Mouse (Mus musculus): ENCODE measurements around the gene A530032D15Rik.
"Not testable (repeated sequence)": the region's sequence is repeated elsewhere in the genome, so short reads cannot be mapped to it uniquely, and the experiment has no call there.

Gene A530032D15Rik

GRCm38 (mm10) chr1:85109753-85110152, at the start of gene A530032D15Rik:
Gene A530032D15Rik, minus strand, starts transcription at chr1:85109853.
- DNase-seq (ENCODE audit: extremely low spot score), result not testable (repeated sequence)

DNA sequence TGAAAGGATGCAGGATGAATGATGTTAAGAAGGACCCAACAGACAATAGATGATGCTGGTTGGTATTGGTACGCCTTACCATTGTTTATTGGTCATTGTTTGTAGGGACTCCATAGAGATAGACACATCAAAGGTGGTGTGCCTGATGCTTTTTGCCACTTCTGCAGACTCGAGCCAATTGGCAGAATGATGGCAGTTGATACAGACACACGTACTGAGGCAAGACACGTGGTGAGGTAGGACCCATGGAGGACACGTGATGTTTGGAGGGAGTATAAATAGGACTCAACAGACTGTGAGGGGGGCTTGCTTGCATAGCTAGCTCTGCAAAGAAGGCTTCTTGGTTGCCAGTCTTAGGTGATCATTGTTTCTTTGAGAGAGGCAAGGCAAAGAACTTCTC, 45.5 kb upstream of the A530032D15Rik start:
- not testable (repeated sequence) for DNase-seq (ENCODE audit: extremely low spot score)

DNA sequence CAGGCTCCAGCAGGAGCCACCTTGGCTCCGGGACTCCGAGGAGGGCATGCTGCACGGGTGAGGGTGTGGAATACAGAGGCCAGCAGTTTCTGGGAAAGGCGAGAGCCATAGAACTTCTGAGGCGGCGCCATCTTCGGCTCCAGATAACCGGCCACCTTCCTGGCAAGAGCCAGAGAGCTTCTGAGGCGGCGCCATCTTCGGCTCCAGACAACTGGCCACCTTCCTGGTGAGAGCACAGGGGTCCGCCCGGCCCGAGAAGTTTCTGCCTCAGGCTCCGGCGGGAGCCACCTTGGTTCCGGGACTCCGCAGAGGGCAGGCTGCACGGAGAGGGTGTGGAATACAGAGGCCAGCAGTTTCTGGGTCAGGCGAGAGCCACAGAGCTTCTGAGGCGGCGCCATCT, 24.0 kb upstream of the A530032D15Rik start:
- not testable (repeated sequence) for DNase-seq (ENCODE audit: extremely low spot score)

- DNase-seq (ENCODE audit: extremely low spot score), result not testable (repeated sequence)
Observed at GRCm38 (mm10) chr1:85121841-85122240, 12.2 kb upstream of the A530032D15Rik start.

GRCm38 (mm10) chr1:85118341-85118740, 8.7 kb upstream of the A530032D15Rik start:
- DNase-seq (ENCODE audit: extremely low spot score), result not testable (repeated sequence)

DNA sequence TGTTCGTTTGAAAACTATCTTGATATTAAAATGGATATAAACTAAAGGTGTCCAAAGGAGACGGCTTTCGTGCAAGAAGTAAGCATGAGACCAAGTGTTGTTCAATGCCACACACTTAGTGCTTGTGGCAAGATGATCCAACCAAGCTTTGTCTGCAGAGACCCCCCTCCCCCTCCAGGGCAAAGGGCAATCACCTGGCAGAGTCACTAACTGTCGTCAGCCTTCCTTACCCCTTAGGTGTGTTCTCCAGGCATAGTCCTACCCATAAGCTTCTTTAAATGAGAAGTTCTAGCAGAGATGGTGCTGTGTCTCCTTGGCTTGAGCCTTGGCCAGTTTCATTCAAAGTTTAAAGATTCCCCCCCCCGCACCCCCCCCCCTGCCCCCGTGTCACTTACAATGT, 7.9 kb upstream of the A530032D15Rik start:
- not testable (repeated sequence) for DNase-seq (ENCODE audit: extremely low spot score)

- DNase-seq (ENCODE audit: extremely low spot score), result not testable (repeated sequence)
Observed at GRCm38 (mm10) chr1:85114666-85115402, 5.2 kb upstream of the A530032D15Rik start.

DNA sequence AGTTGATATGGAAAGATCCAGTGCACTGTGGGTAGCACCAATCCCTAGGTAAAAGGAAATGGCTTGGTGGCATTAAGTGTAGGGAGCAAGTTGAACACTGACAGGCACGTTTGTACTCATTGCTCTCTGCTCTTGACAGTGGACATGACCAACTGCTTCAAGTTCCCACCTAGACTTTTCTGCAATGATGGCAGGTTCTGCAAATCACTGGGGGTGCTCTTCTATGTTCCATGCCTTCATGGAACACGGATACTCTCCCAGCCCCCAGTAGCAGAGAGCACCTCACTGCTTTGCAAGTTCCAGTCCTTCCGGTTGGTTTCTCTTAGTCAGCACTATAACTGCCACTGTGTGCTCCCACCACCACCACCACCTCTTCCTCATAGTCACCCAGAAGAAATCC, 4.4 kb upstream of the A530032D15Rik start:
- DNase-seq (ENCODE audit: extremely low spot score), result not testable (repeated sequence)

- not testable (repeated sequence) for DNase-seq (ENCODE audit: extremely low spot score)
Observed at GRCm38 (mm10) chr1:85112889-85113288, 3.2 kb upstream of the A530032D15Rik start.

GRCm38 (mm10) chr1:85112266-85112665, 2.6 kb upstream of the A530032D15Rik start:
- not testable (repeated sequence) for DNase-seq (ENCODE audit: extremely low spot score)

GRCm38 (mm10) chr1:85111572-85111971, 1.9 kb upstream of the A530032D15Rik start:
- DNase-seq (ENCODE audit: extremely low spot score), result not testable (repeated sequence)

DNA sequence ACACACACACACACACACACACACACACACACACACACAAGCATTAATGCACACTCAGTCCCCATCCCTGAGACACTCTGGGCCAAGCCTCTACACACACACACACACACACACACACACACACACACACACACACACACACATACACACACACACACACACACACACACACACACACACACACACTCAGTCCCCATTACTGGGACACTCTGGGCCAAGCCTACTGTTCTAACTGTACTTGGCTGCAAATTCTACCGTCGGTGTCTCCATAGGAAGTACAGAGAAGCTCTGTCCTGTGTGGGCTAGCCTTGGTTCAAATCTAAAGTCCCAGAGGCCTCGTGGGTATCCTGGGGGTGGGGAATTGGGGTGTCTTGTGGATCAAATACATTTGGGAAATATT, 1.2 kb upstream of the A530032D15Rik start:
- DNase-seq (ENCODE audit: extremely low spot score), result not testable (repeated sequence)

- DNase-seq (ENCODE audit: extremely low spot score), result not testable (repeated sequence)
Observed at GRCm38 (mm10) chr1:85106013-85106412, 3.6 kb downstream of the A530032D15Rik start.

GRCm38 (mm10) chr1:85105336-85105735, 4.3 kb downstream of the A530032D15Rik start:
- DNase-seq (ENCODE audit: extremely low spot score), result not testable (repeated sequence)

DNA sequence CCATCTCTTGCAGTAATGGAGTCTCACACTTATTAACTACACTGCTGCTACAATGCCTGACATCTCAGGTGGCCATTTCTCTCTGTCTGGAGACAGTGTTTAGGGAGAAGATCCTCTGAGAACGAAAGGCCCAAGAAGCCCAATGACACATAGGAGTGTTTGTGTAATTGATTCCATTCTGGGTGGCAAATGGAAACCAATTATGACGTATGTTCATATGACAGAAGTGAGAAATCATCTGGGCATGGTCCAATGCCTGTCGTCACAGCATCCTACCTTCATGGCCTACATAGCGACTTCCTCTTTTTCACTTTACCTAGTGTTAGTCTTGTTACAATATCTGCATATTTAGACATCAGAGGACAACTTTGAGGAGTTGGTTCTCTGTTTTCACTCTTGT, 7.9 kb downstream of the A530032D15Rik start:
- not testable (repeated sequence) for DNase-seq (ENCODE audit: extremely low spot score)

GRCm38 (mm10) chr1:85099864-85100263, 9.8 kb downstream of the A530032D15Rik start, which contains the start of gene Gm10553:
Gene Gm10553, plus strand, starts transcription at chr1:85100164.
- DNase-seq (ENCODE audit: extremely low spot score), result not testable (repeated sequence)

- not testable (repeated sequence) for DNase-seq (ENCODE audit: extremely low spot score)
Observed at GRCm38 (mm10) chr1:85099081-85099480, 10.6 kb downstream of the A530032D15Rik start.

DNA sequence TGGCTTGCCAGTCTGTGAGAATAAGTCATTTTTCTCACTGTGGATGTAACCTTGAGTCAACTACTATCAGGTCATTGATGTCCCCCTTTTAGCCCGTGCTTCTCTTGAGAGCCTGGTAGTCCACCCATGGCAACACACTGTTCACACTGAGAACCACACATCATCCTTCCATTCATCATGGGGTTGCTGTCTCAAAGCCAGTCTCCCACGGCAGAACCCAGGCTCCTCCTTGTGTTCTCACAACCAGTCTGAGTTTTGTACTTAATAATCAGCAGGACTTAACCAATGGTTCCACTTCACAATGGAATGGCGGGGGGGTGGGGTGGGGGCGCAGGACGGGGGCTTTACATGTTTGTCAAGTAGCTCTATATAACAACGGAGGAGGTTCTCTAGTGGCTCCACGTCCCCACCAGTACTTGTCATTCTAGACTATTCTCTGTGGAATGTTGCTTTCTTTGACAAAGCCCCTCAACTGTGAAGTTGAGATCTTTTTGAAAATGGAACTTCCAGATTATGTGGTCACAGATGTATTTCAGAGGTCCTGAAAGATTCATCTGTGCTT, 16.6 kb downstream of the A530032D15Rik start:
- DNase-seq (ENCODE audit: extremely low spot score), result not testable (repeated sequence)

GRCm38 (mm10) chr1:85092169-85092568, 17.5 kb downstream of the A530032D15Rik start:
- not testable (repeated sequence) for DNase-seq (ENCODE audit: extremely low spot score)

DNA sequence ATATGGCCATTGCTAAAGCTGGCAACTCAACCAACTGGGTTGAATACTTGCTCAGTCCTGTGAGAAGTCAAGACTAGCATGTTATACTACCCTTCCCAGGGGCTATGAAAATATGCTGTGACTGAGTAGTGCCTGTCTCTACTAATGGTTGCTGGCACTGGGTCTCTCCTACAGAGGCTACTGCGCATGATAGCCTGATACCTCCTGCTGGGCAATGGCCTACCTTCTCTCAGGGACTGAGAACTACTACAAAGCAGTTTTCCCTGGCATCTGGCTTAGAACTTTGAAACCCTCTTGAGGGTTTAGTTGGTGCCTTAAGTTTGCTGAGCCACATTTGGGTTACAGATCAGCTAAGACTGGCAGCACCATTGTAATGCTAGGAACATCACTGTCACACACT, 23.4 kb downstream of the A530032D15Rik start:
- DNase-seq (ENCODE audit: extremely low spot score), result not testable (repeated sequence)

DNA sequence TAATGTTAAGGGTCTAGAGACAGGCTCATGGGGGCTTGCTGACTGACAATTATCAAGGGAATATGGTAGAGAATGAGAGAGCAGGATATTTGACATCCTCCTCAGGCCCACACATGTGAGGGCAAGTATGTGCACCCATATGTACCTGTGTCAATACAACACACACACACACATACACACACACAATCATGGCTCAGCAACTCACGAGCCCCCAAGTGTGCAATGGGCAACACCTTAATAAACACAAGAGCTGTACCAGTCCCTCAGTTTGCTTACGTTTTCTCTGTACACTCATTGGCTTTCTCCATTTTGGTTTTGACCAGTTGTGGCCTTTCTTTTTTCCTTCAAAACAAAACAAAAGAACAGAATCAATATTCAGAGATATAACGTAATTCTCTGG, 24.9 kb downstream of the A530032D15Rik start:
- DNase-seq (ENCODE audit: extremely low spot score), result not testable (repeated sequence)

DNA sequence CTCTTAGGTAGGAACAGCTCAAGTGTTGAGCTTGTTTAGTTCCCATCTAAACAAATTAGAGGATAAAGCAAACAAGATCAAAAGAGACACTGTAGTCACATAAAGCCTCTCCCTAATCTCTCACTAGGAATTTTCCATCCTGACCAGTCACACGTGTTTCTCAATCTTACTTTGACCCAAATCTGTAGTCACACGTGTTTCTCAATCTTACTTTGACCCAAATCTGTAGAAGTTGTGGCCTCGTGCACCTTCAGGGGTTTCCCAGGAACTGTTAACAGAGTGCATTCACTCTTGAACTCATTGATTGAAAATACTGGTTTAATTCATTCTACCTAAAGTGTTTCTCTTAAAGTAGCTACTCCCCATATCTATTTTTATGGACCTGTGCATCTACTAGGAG, 36.6 kb downstream of the A530032D15Rik start:
- not testable (repeated sequence) for DNase-seq (ENCODE audit: extremely low spot score)

GRCm38 (mm10) chr1:85071690-85072089, 38.0 kb downstream of the A530032D15Rik start:
- not testable (repeated sequence) for DNase-seq (ENCODE audit: extremely low spot score)

Measured in embryo, embryonic 9.5 days (tissue).